Mouse (Mus musculus) heart, postnatal 0 days (tissue): ENCODE data around the gene Gm6583. TPM values are rescaled to one million over a fixed set of nuclear protein-coding genes. Genes with fewer than 3 reads are reported as not detected.
A peak's percentile ranks its signal among the peaks of the same experiment; 100 is the strongest.

Experiments used
- ATAC-seq: fragments of 200-750 bp; cut with Nextera tagmentation; 2 replicates; pipeline ENCODE4 v1.8.0; 2017; ENCODE audit warnings: low read depth, moderate number of reproducible peaks, moderate library complexity; ENCODE audit not compliant: insufficient read depth
- DNase-seq: peaks from one replicate; pipeline ENCODE4 v3.0.0-alpha.2; 2016; ENCODE audit warnings: low spot score
- H3K27ac ChIP-seq: fragments of 300-500 bp; sonication (generic); 2 replicates; pipeline ENCODE4 v1.5.1; 2014; ENCODE audit warnings: low read depth, mild to moderate bottlenecking
- H3K27me3 ChIP-seq: fragments of 300-500 bp; sonication (generic); 2 replicates; pipeline ENCODE4 v1.6.1; 2014; ENCODE audit warnings: low read length, mixed read lengths; ENCODE audit not compliant: control insufficient read depth, insufficient read depth
- H3K36me3 ChIP-seq: fragments of 300-500 bp; sonication (generic); replicated peaks from 2 replicates; pipeline ENCODE4 v1.6.1; 2014; ENCODE audit warnings: low read length, mixed read lengths; ENCODE audit not compliant: control insufficient read depth, insufficient read depth
- H3K4me1 ChIP-seq: fragments of 300-500 bp; sonication (generic); 2 replicates; pipeline ENCODE4 v1.6.1; 2014; ENCODE audit warnings: antibody characterized with exemption; ENCODE audit not compliant: control insufficient read depth, insufficient read depth
- H3K4me2 ChIP-seq: fragments of 300-500 bp; sonication (generic); 2 replicates; pipeline ENCODE4 v1.6.1; 2014; ENCODE audit warnings: low read depth, mild to moderate bottlenecking, low read length, moderate library complexity
- H3K4me3 ChIP-seq: fragments of 300-500 bp; sonication (generic); 2 replicates; pipeline ENCODE4 v1.5.1; 2014; ENCODE audit warnings: low read depth, low read length
- H3K9ac ChIP-seq: fragments of 300-500 bp; sonication (generic); replicated peaks from 2 replicates; pipeline ENCODE4 v1.6.1; 2014; ENCODE audit warnings: low read depth, low read length, mixed read lengths
- H3K9me3 ChIP-seq: fragments of 300-500 bp; sonication (generic); replicated peaks from 2 replicates; pipeline ENCODE4 v1.6.1; 2016; ENCODE audit warnings: low read length; ENCODE audit not compliant: control insufficient read depth
- CTCF ChIP-seq: IDR thresholded peaks from 2 replicates; pipeline ENCODE4 v1.5.1; 2016; ENCODE audit warnings: antibody characterized with exemption, control low read depth, low read depth
- EP300 ChIP-seq: IDR thresholded peaks from 2 replicates; pipeline ENCODE4 v1.6.1; 2016; ENCODE audit warnings: antibody characterized with exemption, low read depth
- WGBS: fragments of 180-500 bp; shearing (Covaris S2); extraction: QIAGEN DNeasy Blood & Tissue Kit; methylation state at CpG from one replicate; pipeline ENCODE4 v1.1.7; 2014; 5-methylcytosine and 5-hydroxymethylcytosine counted together
- polyA plus RNA-seq: library from polyadenylated mRNA; unstranded; fragments of >200 nt; fragmentation: Nextera tagmentation; extraction: Ambion mirVana; gene quantifications from 2 replicates; pipeline ENCODE4 v1.2.1, GENCODE M21; 2015
- total RNA-seq: library from RNA; depleted of rRNA; stranded (reverse); fragments of >200 nt; gene quantifications from 2 replicates; pipeline ENCODE4 v1.2.3, GENCODE M21; 2014; ENCODE audit warnings: low replicate concordance

Gene Gm6583
- total and polyA plus RNA-seq, 2 experiments from 2014 or later = not detected

DNA sequence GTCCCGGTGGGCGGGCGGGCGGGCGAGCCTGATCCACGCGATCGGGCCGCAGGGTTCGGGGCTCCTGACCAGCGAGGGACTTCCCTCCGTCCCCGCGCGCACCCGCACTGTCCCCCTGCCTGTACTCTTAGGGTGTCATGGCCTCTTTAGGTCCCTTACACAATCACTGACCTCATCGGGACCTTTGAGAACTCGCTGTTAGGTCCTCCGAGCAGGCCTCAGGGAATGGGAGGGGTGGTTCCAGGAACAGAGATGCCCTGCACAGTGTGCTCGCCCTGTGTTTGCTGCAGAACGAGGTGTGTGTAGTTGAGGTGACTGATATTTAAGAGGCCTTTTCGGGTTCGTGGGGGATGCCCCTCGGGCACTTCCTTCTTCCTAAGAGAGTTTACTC is 12.6 kb downstream of the Gm6583 start:
- ATAC-seq (peak; percentile 62), DNase-seq (peak; percentile 27)
- Histone ChIP-seq H3K9ac (peak overlapping the region; percentile 68), H3K9me3 (no peaks in the 10 kb centered on the region), H3K27ac (peak overlapping the region; percentile 39), H3K4me3 (peak overlapping the region; percentile 82), H3K4me2 (peak overlapping the region; percentile 73), H3K4me1 (no peaks in the 10 kb centered on the region), H3K36me3 (peaks cover 17% of the 10 kb centered on the region), H3K27me3 (no peaks in the 10 kb centered on the region)
- no peak for TF ChIP-seq EP300
- no peak for TF ChIP-seq CTCF
- 0% methylated on average over 19 of the region's 24 CpGs for WGBS

DNA sequence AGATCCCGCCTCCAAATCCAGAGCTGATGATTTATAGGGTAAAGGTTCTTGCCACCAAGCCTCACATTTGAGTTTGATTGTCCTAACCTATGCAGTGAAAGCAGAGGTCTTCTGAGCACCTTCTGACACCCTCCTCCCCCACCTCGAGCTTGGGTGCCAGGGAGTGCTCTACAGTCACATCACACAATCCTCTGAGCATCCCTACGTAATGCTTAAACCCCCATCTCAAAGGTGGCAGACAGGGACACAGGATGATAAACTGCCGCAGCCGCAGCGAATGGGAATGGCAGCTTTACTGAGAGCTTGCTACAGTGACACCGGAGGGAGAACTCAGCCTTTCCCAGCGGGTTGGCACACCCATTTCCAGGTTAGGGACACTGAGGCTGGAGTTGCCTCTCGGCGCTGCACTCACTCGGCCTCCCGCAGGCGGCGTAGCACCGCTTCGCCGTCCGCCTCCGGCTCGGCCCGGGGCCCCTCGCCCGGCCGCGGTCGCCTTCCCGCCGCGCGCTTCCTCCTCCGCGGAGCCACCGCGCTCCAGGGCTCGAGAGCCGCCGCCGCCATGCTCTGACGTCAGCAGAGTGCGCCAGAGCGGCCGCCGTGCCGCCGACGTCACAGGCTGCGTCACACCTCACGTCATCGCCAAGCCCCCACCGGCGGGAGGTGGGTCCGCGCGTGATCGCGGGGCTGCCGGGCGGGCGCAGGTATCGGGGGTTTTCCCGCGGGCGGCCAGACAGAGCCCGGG is 13.2 kb downstream of the Gm6583 start, which contains the start of the genes Srrd and Hps4:
Gene Srrd (minus strand): TSS at position 578 of the 742 bp plus-strand sequence.
Gene Hps4 (plus strand): TSS at position 621 of the 742 bp plus-strand sequence.
- peak within 1 kb of the TSS; percentile 82 for H3K4me3 ChIP-seq
- peaks cover 21% of the 10 kb centered on the region for H3K36me3 ChIP-seq
- TF ChIP-seq CTCF = no peak
- TF ChIP-seq EP300 = no peak
- H3K27me3 ChIP-seq = no peaks in the 10 kb centered on the region
- DNase-seq = peak; percentile 61
- peak within 1 kb of the TSS; percentile 68 for H3K9ac ChIP-seq
- H3K27ac ChIP-seq = peak within 1 kb of the TSS; percentile 39
- H3K9me3 ChIP-seq = no peaks in the 10 kb centered on the region
- H3K4me1 ChIP-seq = no peaks in the 10 kb centered on the region
- peak within 1 kb of the TSS; percentile 73 for H3K4me2 ChIP-seq
- WGBS = 2% methylated on average over 64 of the region's 64 CpGs
- ATAC-seq = peak; percentile 84

DNA sequence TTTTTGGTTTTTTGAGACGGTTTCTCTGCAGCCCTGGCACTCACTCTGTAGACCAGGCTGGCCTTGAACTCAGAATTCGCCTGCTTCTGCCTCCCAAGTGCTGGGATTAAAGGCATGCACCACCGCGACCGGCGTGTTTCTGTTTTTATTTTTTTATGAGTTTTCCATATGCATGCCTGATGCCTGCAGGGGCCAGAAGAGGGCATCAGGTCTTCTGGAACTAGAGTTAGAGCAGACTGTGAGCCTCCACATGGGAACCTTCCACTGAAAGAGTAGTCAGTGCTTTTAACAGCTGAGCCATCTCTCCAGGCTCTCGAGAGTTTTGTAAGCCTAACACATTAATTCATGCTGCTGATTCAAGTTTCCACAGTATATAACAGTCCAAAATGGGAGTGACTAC is 16.6 kb downstream of the Gm6583 start:
- H3K4me2 ChIP-seq = no peak overlapping the region
- WGBS = 48% methylated on average over 7 of the region's 7 CpGs
- no peak for ATAC-seq
- peak; percentile 5 for DNase-seq
- H3K27me3 ChIP-seq = no peaks in the 10 kb centered on the region
- H3K9me3 ChIP-seq = no peaks in the 10 kb centered on the region
- H3K4me1 ChIP-seq = no peaks in the 10 kb centered on the region
- H3K27ac ChIP-seq = no peak overlapping the region
- H3K36me3 ChIP-seq = peaks cover 50% of the 10 kb centered on the region
- no peak overlapping the region for H3K9ac ChIP-seq
- TF ChIP-seq EP300 (no peak), CTCF (peak; percentile 12; the same call in 1 of the 2 replicates)
- H3K4me3 ChIP-seq = no peak overlapping the region

DNA sequence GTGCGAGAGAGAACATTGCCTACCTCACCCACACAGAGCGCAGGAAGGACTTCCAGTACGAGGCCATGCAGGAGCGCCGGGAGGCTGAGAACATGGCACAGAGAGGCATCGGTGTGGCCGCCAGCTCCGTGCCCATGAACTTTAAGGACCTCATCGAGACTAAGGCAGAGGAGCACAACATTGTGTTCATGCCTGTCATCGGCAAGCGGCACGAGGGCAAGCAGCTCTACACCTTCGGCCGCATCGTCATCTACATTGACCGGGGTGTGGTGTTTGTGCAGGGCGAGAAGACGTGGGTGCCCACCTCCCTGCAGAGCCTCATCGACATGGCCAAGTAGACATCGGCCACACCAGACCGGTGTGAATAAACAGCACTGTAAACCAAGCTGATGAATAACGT is 18.8 kb downstream of the Gm6583 start:
- H3K9me3 ChIP-seq = no peaks in the 10 kb centered on the region
- no peak overlapping the region for H3K27ac ChIP-seq
- 91% methylated on average over 22 of the region's 22 CpGs for WGBS
- DNase-seq (no peak), ATAC-seq (no peak)
- H3K4me3 ChIP-seq = no peak overlapping the region
- H3K36me3 ChIP-seq = peaks cover 72% of the 10 kb centered on the region
- no peak overlapping the region for H3K4me2 ChIP-seq
- H3K4me1 ChIP-seq = no peaks in the 10 kb centered on the region
- no peaks in the 10 kb centered on the region for H3K27me3 ChIP-seq
- TF ChIP-seq EP300 = no peak
- TF ChIP-seq CTCF = no peak
- H3K9ac ChIP-seq = no peak overlapping the region

DNA sequence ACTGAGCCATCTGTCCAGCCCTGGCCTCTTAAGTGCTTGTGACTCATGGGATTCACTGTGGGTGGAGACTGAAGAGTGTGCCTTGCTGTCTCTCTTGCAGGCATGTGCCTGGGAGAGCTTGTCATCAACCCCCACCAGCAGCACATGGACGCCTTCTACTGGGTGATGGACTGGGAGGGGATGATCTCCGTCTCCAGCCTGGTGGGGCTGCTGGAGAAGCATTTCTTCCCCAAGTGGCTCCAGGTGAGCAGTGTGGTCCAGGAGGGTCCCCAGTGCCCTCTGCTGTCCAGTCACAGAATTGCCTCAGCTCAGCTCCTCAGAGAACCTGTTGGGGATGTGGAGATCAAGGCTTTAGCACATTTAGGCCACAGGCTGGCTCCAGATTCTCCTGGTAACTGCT is 20.4 kb downstream of the Gm6583 start:
- 21% methylated on average over 2 of the region's 2 CpGs for WGBS
- ATAC-seq (no peak), DNase-seq (no peak)
- no peak overlapping the region for H3K9ac ChIP-seq
- no peak for TF ChIP-seq EP300
- peak; percentile 71 for TF ChIP-seq CTCF
- peaks cover 88% of the 10 kb centered on the region for H3K36me3 ChIP-seq
- no peak overlapping the region for H3K4me2 ChIP-seq
- no peaks in the 10 kb centered on the region for H3K9me3 ChIP-seq
- no peaks in the 10 kb centered on the region for H3K4me1 ChIP-seq
- no peak overlapping the region for H3K27ac ChIP-seq
- H3K4me3 ChIP-seq = no peak overlapping the region
- no peaks in the 10 kb centered on the region for H3K27me3 ChIP-seq
